Mouse (Mus musculus): ENCODE data around the gene Qtrt2.

Gene Qtrt2

DNA sequence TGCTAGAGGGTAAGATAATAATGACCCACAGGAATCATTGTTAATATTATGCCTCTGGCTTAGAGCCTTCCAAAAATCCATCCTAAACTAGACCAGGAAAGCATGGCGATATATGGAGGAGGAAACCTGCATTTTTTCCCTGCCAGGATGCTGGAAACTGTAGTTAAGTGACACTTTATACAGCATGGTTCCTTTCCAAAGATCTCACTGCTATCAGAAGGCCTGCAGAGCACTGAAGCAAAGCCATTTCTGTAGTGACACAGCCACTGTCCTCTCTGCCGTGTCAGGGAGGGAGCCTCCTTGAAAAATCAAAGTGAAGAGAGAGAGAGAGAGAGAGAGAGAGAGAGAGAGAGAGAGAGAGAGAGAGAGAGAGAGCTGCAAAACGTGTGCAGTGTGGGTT lies 4.0 kb downstream of the Qtrt2 start:
- DNase-seq, result no peak

- DNase-seq, result no peak
Observed at GRCm38 (mm10) chr16:43922024-43922423, 4.6 kb downstream of the Qtrt2 start.

GRCm38 (mm10) chr16:43918867-43919266 lies 7.7 kb downstream of the Qtrt2 start:
- DNase-seq, result no peak

- DNase-seq, result peak; percentile 7
Observed at GRCm38 (mm10) chr16:43908881-43909280, 17.7 kb downstream of the Qtrt2 start.

DNA sequence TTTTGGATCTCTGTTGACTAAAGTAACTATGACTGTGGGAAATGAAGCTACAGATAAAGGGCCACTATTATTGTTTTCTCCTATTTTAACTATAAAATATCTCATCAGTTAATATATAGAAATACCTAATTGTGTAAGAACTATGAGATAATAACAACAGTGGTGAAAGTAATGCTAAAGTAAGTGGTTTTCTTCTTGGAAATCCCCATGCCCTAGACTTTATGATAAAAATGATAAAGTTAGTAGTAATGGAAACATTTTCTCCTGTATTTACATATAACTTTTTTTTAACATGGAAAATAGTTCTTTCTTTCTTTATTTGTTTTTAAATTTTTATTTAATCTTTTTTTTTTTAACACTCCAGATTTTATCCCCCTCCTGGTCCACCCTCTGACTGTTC lies 26.0 kb downstream of the Qtrt2 start:
- no peak for DNase-seq

- DNase-seq, result no peak
Observed at GRCm38 (mm10) chr16:43900138-43900537, 26.5 kb downstream of the Qtrt2 start.

- DNase-seq, result no peak
Observed at GRCm38 (mm10) chr16:43894501-43894900, 32.1 kb downstream of the Qtrt2 start.

- DNase-seq, result no peak
Observed at GRCm38 (mm10) chr16:43890747-43891336, 35.8 kb downstream of the Qtrt2 start.

DNA sequence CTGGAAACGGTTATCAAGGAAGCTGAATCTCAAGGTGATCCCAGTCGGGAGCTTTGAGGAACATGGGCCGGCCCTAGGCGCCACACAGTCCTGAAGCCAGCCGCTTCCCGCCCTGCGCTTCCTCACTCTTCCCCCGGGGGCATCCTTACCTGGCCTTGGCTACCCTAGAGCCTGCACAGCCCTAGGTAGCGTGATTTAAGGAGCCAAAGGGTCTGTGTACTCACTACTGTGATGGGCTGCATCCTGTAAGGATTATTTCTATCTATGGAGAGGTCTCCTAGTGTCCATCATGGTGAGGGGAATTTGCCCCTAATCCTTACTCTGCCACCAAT lies 36.6 kb downstream of the Qtrt2 start:
- no peak for DNase-seq

DNA sequence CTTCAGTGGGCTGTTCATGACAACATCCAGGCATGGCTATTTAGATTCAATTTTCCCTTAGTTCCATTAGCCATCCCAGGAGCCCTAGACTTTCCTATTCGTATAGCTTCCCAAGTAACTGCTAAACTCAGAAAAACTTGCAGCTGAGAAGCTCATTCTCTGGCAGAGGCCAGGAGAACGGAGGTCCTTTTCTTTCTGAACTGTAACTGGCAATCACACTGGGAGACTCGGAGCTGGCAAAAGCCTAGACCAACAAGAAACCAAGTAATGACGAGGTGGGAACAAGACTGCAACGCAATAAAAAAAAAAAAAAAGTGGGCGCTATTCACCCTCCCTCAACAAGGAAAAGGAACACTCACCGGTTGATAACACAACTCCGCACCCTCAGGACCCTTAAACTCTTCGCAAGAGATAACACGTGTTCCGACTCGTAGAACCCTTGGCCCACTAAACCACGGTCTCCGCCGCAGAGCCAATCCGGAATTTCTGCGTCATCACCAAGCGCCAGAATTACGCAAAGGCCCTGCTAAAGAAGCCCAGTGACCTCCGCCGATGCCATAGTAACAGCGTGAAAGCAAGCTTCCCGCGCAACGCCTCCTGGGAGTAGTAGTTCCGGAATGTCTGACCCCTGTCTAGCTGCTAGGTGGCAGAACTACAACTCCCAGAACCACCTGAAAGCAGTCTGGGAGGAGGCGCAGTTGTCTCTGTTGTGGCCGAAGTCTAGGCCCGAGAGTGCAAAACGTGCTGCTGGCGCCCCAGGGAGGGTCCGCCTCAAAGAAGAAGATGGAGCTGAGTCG lies 37.2 kb downstream of the Qtrt2 start, which contains the start of gene Ccdc191:
Gene Ccdc191 (plus strand): TSS at position 593 of the 797 bp plus-strand sequence.
- peak; percentile 100 for DNase-seq

DNA sequence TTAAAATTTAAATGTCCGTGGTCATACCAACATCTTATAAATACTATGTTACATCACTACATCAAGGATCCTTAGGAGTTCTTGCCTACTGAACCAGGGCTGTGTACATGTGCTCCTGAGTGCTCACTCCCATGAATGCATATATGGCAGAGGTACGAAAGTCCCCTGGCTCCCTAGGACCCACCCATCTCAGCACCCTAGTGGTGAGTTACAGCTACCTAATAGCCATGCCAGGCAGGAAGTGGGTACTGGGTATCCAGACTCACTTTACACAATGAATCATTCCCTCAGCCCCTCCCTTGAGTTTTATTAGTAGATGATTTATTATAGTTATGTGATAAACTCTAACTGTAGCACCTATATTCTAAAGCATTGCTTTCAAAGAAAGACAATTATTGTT lies 44.3 kb downstream of the Qtrt2 start:
- DNase-seq, result no peak

- no peak for DNase-seq
Observed at GRCm38 (mm10) chr16:43881636-43882035, 45.0 kb downstream of the Qtrt2 start.

- no peak for DNase-seq
Observed at GRCm38 (mm10) chr16:43879769-43880168, 46.8 kb downstream of the Qtrt2 start.

- DNase-seq, result no peak
Observed at GRCm38 (mm10) chr16:43871419-43871818, 55.2 kb downstream of the Qtrt2 start.

GRCm38 (mm10) chr16:43869805-43870204 lies 56.8 kb downstream of the Qtrt2 start:
- DNase-seq, result no peak

GRCm38 (mm10) chr16:43860624-43861023 lies 66.0 kb downstream of the Qtrt2 start:
- peak; percentile 6 for DNase-seq

- no peak for DNase-seq
Observed at GRCm38 (mm10) chr16:43858941-43859476, 67.6 kb downstream of the Qtrt2 start.

DNA sequence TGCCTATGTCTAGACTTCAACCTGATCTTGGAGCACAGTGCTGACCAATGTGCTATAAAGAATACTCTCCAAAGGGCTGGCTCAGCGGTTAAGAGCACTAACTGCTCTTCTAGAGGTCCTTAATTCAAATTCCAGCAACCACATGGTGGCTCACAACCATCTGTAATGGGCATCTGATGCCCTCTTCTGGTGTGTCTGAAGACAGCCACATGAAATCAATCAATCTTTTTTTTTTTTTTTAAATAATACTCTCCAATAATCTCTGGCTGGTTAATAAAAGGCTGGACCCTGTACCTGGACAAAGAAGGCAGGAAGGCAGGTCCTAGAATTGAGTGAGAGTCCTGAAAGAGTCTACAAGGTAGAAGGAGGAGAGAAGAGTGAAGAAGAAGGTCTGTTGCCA lies 76.8 kb downstream of the Qtrt2 start:
- DNase-seq, result no peak

DNA sequence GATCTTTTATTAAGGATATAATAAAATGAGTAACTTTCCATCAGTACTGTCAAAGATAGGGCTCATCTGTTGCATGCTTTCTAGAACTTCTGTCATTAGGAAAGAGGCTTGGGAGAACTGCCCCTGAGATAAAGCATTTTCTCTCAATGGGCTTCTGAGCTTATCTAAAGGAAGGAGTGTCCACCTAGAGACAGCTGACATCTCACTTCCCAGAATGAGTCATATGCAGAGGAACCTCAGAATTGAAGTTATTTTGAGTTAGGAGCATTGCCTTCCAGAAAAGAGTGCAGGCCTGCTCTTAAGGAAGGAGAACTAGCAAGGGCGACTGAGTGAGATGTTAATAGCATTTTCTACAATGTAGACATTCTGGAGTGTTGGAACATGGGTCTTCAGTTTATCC lies 85.4 kb downstream of the Qtrt2 start:
- no peak for DNase-seq

DNA sequence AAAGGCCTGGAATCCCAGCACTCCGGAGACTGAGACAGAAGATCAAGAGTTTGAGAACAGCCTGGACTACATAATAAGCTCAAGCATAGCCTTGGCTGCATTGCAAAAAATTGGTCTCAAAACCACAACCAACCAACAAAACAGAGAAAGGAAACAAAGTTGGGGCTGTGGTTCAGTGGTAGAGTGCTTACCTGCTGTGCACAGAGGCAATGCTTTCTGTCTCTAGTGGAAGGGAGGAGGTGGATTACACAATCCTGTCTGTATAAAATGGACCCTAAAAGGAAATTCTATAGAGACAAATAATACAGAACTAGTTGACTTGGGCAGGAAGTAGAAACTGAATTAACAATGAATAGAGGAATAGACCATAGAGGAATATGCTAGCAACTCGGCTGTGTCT lies 94.7 kb downstream of the Qtrt2 start:
- DNase-seq, result no peak

GRCm38 (mm10) chr16:43827492-43827891 lies 99.1 kb downstream of the Qtrt2 start:
- no peak for DNase-seq

DNA sequence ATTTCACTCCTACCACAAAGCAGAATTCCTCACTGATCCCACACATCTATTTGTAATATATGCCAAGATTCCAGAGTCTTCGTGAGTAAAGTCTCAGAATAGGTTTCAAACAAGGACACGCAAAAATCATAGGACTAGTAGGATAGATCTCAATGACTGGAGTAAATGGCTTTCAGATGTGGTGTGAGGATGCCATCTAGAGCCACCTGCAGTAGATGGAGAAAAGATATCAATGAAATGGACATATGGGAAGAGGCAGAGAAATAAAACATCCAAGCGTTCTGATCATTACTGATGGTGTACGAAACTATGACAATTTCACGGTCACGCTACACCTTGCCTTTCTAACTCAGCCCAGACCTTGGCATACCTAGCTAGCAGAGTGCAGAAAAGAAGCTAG lies 108.2 kb downstream of the Qtrt2 start:
- no peak for DNase-seq

- DNase-seq, result no peak
Observed at GRCm38 (mm10) chr16:43816321-43816720, 110.3 kb downstream of the Qtrt2 start.

DNA sequence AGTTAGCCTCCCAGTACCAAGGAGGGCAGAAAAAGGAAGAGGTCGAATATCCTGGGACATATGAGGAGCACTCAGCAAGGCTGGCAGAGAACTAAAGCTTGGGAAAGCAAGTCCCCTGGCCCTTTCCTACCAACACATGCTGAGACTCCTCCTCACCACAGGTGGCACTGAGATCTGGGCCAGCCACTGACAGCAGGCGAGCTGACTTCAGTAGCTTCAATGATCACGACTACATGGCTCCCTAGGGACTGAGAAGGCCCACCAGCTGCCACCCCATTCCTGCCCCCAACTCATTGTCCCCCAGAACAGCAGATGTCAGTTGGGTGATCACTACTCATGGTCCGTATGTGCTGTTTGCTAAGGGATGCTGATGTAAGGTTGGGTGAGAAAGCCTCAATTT lies 112.0 kb downstream of the Qtrt2 start:
- no peak for DNase-seq

Measured in lung, postnatal 36 days (tissue).